Mouse (Mus musculus) C2C12 (cell line): ENCODE measurements around the gene Lgmn. TPM values are rescaled to one million over a fixed set of nuclear protein-coding genes. Genes with fewer than 3 reads are reported as not detected.

Experiments
- H3K27me3 ChIP-seq: one replicate; pipeline ENCODE4 v1.6.1; 2011; ENCODE audit not compliant: control insufficient read depth, insufficient read depth, insufficient read length
- H3K36me3 ChIP-seq: one replicate; pipeline ENCODE4 v1.6.1; 2011; ENCODE audit not compliant: control insufficient read depth, insufficient read depth
- H3K4me3 ChIP-seq: one replicate; pipeline ENCODE4 v1.5.1; 2011; ENCODE audit warnings: mild to moderate bottlenecking, control low read depth; ENCODE audit not compliant: poor library complexity, insufficient read depth, severe bottlenecking
- H3K79me2 ChIP-seq: one replicate; pipeline ENCODE4 v1.6.1; 2011; ENCODE audit not compliant: control insufficient read depth, insufficient read depth
- H3K79me3 ChIP-seq: one replicate; pipeline ENCODE4 v1.6.1; 2011; ENCODE audit warnings: low read depth, control low read depth
- H3ac ChIP-seq: one replicate; pipeline ENCODE3; 2011; ENCODE audit warnings: low read depth; ENCODE audit not compliant: control insufficient read depth, insufficient read length
- CEBPB ChIP-seq: IDR thresholded peaks from one replicate; pipeline ENCODE4 v1.6.1; 2011; ENCODE audit warnings: low read depth, mild to moderate bottlenecking, control low read depth, moderate library complexity
- CTCF ChIP-seq: IDR thresholded peaks from one replicate; pipeline ENCODE4 v1.5.1; 2011; ENCODE audit not compliant: control insufficient read depth, insufficient read depth, insufficient read length
- FOSL1 ChIP-seq: IDR thresholded peaks from one replicate; pipeline ENCODE4 v1.8.0; 2011; ENCODE audit warnings: mild to moderate bottlenecking, low read length; ENCODE audit not compliant: poor library complexity, insufficient read depth, severe bottlenecking
- MAX ChIP-seq: IDR thresholded peaks from one replicate; pipeline ENCODE4 v1.6.1; 2011; ENCODE audit warnings: mild to moderate bottlenecking, control low read depth
- MYOD1 ChIP-seq: IDR thresholded peaks from one replicate; pipeline ENCODE4 v1.6.1; 2011; ENCODE audit warnings: low read depth; ENCODE audit not compliant: control insufficient read depth, insufficient read length
- MYOG ChIP-seq: IDR thresholded peaks from one replicate; pipeline ENCODE4 v1.6.1; 2011; ENCODE audit not compliant: control insufficient read depth, insufficient read length; ENCODE audit errors: extremely low read depth
- USF1 ChIP-seq: IDR thresholded peaks from one replicate; pipeline ENCODE4 v1.6.1; 2011; ENCODE audit warnings: low read depth, mild to moderate bottlenecking, control low read depth, moderate library complexity
- long read RNA-seq, 2 experiments: library from polyadenylated mRNA; unstranded; transcript quantifications; one replicate each; pipeline ENCODE4 v2.0.0; 2019 to 2020
- polyA plus RNA-seq: library from polyadenylated mRNA; unstranded; fragments of >200 nt; fragmentation: generic; extraction: Trizol; gene quantifications from one replicate; pipeline ENCODE4 v1.2.1, GENCODE M21; 2012; ENCODE audit warnings: missing spikeins

Gene Lgmn
- 56.9 TPM for polyA plus RNA-seq
- long read RNA-seq, experiment 1, transcript Lgmn-201 (14 exons, 1,990 nt), result major isoform, 109 of 134 reads
- long read RNA-seq, experiment 1, partial matches to known transcripts, result 13 of 134 reads
- long read RNA-seq, experiment 1, other reads (novel, unspliced or antisense), result 8 of 134 reads
- long read RNA-seq, experiment 2, transcript Lgmn-201 (14 exons, 1,990 nt), result major isoform, 336 of 358 reads
- long read RNA-seq, experiment 2, partial matches to known transcripts, result 3 of 358 reads
- long read RNA-seq, experiment 2, other reads (novel, unspliced or antisense), result 16 of 358 reads

GRCm38 (mm10) chr12:102439632-102440023 lies at the start of gene Lgmn:
TSS of gene Lgmn (minus strand) at chr12:102439813.
- H3K79me2 ChIP-seq, result peaks cover 34% of the 10 kb centered on the region
- H3K27me3 ChIP-seq, result no peaks in the 10 kb centered on the region
- no peaks in the 10 kb centered on the region for H3K36me3 ChIP-seq
- peaks cover 1% of the 10 kb centered on the region for H3K79me3 ChIP-seq
- peak within 1 kb of the TSS; percentile 60 for H3ac ChIP-seq
- TF ChIP-seq CTCF (no peak), FOSL1 (no peak), CEBPB (no peak), MAX (no peak), MYOD1 (no peak), MYOG (no peak), USF1 (no peak)
- H3K4me3 ChIP-seq, result peak within 1 kb of the TSS; percentile 63

- peaks cover 49% of the 10 kb centered on the region for H3K36me3 ChIP-seq
- H3K79me3 ChIP-seq, result no peaks in the 10 kb centered on the region
- no peaks in the 10 kb centered on the region for H3K27me3 ChIP-seq
- H3K79me2 ChIP-seq, result no peaks in the 10 kb centered on the region
- no peak overlapping the region for H3K4me3 ChIP-seq
- no peak for TF ChIP-seq CEBPB
- TF ChIP-seq FOSL1, result no peak
- TF ChIP-seq CTCF, result no peak
- TF ChIP-seq MYOD1, result no peak
- no peak for TF ChIP-seq MYOG
- no peak for TF ChIP-seq USF1
- TF ChIP-seq MAX, result no peak
- no peak overlapping the region for H3ac ChIP-seq
Measured at GRCm38 (mm10) chr12:102484946-102485345, 45.3 kb upstream of the Lgmn start.

GRCm38 (mm10) chr12:102480481-102480880 lies 40.9 kb upstream of the Lgmn start:
- H3K4me3 ChIP-seq, result no peak overlapping the region
- peaks cover 57% of the 10 kb centered on the region for H3K36me3 ChIP-seq
- H3K27me3 ChIP-seq, result no peaks in the 10 kb centered on the region
- H3ac ChIP-seq, result no peak overlapping the region
- no peaks in the 10 kb centered on the region for H3K79me3 ChIP-seq
- TF ChIP-seq USF1, result no peak
- TF ChIP-seq MAX, result no peak
- no peak for TF ChIP-seq MYOG
- TF ChIP-seq CTCF, result no peak
- TF ChIP-seq FOSL1, result no peak
- no peak for TF ChIP-seq MYOD1
- no peak for TF ChIP-seq CEBPB
- no peaks in the 10 kb centered on the region for H3K79me2 ChIP-seq

- Histone ChIP-seq H3K27me3 (no peaks in the 10 kb centered on the region), H3K36me3 (peaks cover 41% of the 10 kb centered on the region), H3K79me3 (no peaks in the 10 kb centered on the region), H3K79me2 (peaks cover 13% of the 10 kb centered on the region), H3ac (no peak overlapping the region), H3K4me3 (no peak overlapping the region)
- TF ChIP-seq CTCF (no peak), MAX (no peak), FOSL1 (no peak), CEBPB (no peak), MYOG (no peak), MYOD1 (no peak)
Measured at GRCm38 (mm10) chr12:102474411-102474810, 34.8 kb upstream of the Lgmn start.

- Histone ChIP-seq H3K4me3 (peak within 1 kb of the TSS; percentile 85), H3K79me2 (peaks cover 16% of the 10 kb centered on the region), H3K27me3 (no peaks in the 10 kb centered on the region), H3K36me3 (peaks cover 17% of the 10 kb centered on the region), H3ac (peak within 1 kb of the TSS; percentile 98), H3K79me3 (no peaks in the 10 kb centered on the region)
- TF ChIP-seq CEBPB (no peak), MAX (peak; percentile 97), MYOD1 (no peak), FOSL1 (no peak), CTCF (no peak)
Measured at GRCm38 (mm10) chr12:102468894-102469764, 29.5 kb upstream of the Lgmn start, which contains the start of gene Golga5. TSS of gene Golga5 (plus strand) at chr12:102469135.
